ENCODE assay signal across 25 mouse cellular contexts in the genomic region with DNA sequence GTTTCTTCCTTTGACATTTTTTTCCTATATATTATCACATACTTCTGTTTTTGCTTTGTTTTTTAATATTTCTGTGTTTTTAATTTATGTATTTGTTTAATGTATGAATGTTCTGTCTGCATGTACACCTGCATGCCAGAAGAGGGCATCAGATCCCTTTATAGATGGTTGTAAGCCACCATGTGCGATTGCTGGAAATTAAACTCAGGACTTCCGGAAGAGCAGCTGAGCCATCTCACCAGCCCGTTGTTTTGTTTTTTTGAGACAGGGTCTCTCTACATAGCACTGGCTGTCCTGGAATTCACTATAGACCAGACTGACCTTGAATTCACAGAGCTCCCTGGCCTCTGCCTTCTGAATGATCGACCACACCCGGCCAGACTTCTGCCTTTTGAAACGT. TPM values are rescaled to one million over a fixed set of nuclear protein-coding genes. Genes with fewer than 3 reads are reported as not detected.
DNase-seq lines count a peak whose midpoint lies in the region; ATAC-seq and TF ChIP-seq lines count a peak whose summit lies in the region.
"Had no signal": no experiment of that assay in that cellular context is flagged by ENCODE, and none has a peak within 500 bp of the region (broad histone marks: within the 10 kb centered on the region; RNA-seq: fewer than 3 reads in every experiment).

No protein-coding gene starts in this region.

- peaks cover 5% of the 10 kb centered on the region for H3K79me2 ChIP-seq in heart, adult 2 months (replicated peaks; ENCODE audit: control insufficient read depth, insufficient read depth, low read length)

- no peak for DNase-seq in heart, adult 2 months
- DNase-seq in lung, postnatal 0 days (ENCODE audit: low spot score) = peak; percentile 16
- no peak for DNase-seq in lung, adult 18-20 months
- no peak for DNase-seq in ES-E14 (ENCODE audit: low read depth, low spot score)
- DNase-seq in splenic B cell, adult 2 months (ENCODE audit: low read depth, low spot score) = peak; percentile 18
- DNase-seq in ovary, adult 18-20 months (ENCODE audit: low spot score) = no peak
- DNase-seq in cerebellum, adult 9-10 months = no peak
- DNase-seq: cerebellum, postnatal 25 days; kidney, postnatal 36 days; right cerebral cortex, adult 18-20 months; spleen, adult 18-20 months; thymus, postnatal 25 days had no signal

- H3K4me2 ChIP-seq in heart, embryonic 12.5 days = no peak overlapping the region
- H3K4me2 ChIP-seq in lung, postnatal 0 days (replicated peaks; ENCODE audit: low read depth, low read length) = no peak overlapping the region
- H3K4me2 ChIP-seq: embryonic facial prominence, embryonic 12.5 days; intestine, embryonic 15.5 days; neural tube, embryonic 13.5 days had no signal

- no peak overlapping the region for H3K27ac ChIP-seq in heart, adult 2 months
- H3K27ac ChIP-seq in heart, embryonic 12.5 days (ENCODE audit: poor library complexity, severe bottlenecking) = no peak overlapping the region
- no peak overlapping the region for H3K27ac ChIP-seq in lung, postnatal 0 days (ENCODE audit: low read length)
- peak overlapping the region; percentile 44; the same call in 1 of the 2 replicates for H3K27ac ChIP-seq in ES-E14 (ENCODE audit: insufficient read depth, low read depth, low read length, poor library complexity, severe bottlenecking)
- H3K27ac ChIP-seq: embryonic facial prominence, embryonic 12.5 days; hindbrain, embryonic 10.5 days; intestine, embryonic 15.5 days; macrophage; neural tube, embryonic 13.5 days had no signal

- TF ChIP-seq POLR2A in heart, adult 2 months (IDR thresholded peaks at IDR 0.05; ENCODE audit: insufficient read depth, low read depth, low read length) = no peak

- H3K9me3 ChIP-seq in heart, embryonic 12.5 days (replicated peaks) = peaks cover 4% of the 10 kb centered on the region
- no peaks in the 10 kb centered on the region for H3K9me3 ChIP-seq in lung, postnatal 0 days (ENCODE audit: low read length)
- H3K9me3 ChIP-seq in ES-E14 (ENCODE audit: control insufficient read depth, insufficient read depth, low read depth, low read length) = no peaks in the 10 kb centered on the region
- H3K9me3 ChIP-seq: embryonic facial prominence, embryonic 12.5 days; intestine, embryonic 15.5 days; neural tube, embryonic 13.5 days had no signal

- TF ChIP-seq EP300 in heart, adult 2 months (IDR thresholded peaks at IDR 0.05; ENCODE audit: insufficient read depth, low read depth, low read length) = no peak
- no peak for TF ChIP-seq EP300 in lung, postnatal 0 days (IDR thresholded peaks at IDR 0.05)

- ATAC-seq in heart, embryonic 12.5 days (ENCODE audit: insufficient number of reproducible peaks, low FRiP score) = no peak
- ATAC-seq in lung, postnatal 0 days = no peak
- ATAC-seq: intestine, embryonic 15.5 days; midbrain, embryonic 16.5 days had no signal

- peaks cover 6% of the 10 kb centered on the region for H3K4me1 ChIP-seq in heart, adult 2 months (ENCODE audit: control insufficient read depth, insufficient read depth, low read length)
- H3K4me1 ChIP-seq in heart, embryonic 12.5 days (replicated peaks) = peaks cover 9% of the 10 kb centered on the region
- peaks cover 9% of the 10 kb centered on the region; the same call in 1 of the 2 replicates for H3K4me1 ChIP-seq in lung, postnatal 0 days (ENCODE audit: insufficient read depth, low read depth, low read length)
- H3K4me1 ChIP-seq in ES-E14 (ENCODE audit: control insufficient read depth in 2 of 2, insufficient read depth in 2 of 2, low read length in 2 of 2, poor library complexity in 1 of 2) = peaks cover 3 to 16% of the 10 kb centered on the region in 2 experiments

- no peaks in the 10 kb centered on the region for H3K27me3 ChIP-seq in heart, adult 2 months (ENCODE audit: control insufficient read depth, insufficient read depth, low read length)
- no peaks in the 10 kb centered on the region for H3K27me3 ChIP-seq in heart, embryonic 12.5 days (replicated peaks)
- no peaks in the 10 kb centered on the region for H3K27me3 ChIP-seq in lung, postnatal 0 days (replicated peaks; ENCODE audit: insufficient read depth, low read length)
- H3K27me3 ChIP-seq in splenic B cell, adult 2 months (ENCODE audit: control insufficient read depth, insufficient read depth, low read length, poor library complexity, severe bottlenecking) = no peaks in the 10 kb centered on the region
- H3K27me3 ChIP-seq: embryonic facial prominence, embryonic 12.5 days; intestine, embryonic 15.5 days; neural tube, embryonic 13.5 days had no signal

- TF ChIP-seq CTCF in heart, adult 2 months (IDR thresholded peaks at IDR 0.05) = peak; percentile 58
- TF ChIP-seq CTCF in lung, postnatal 0 days (IDR thresholded peaks at IDR 0.05) = peak; percentile 46

- 72% methylated on average over 6 of the region's 6 CpGs for WGBS in heart, adult 2 months
- WGBS in heart, embryonic 12.5 days = 81% methylated on average over 6 of the region's 6 CpGs
- 79% methylated on average over 6 of the region's 6 CpGs for WGBS in lung, postnatal 0 days

- intact Hi-C loops in heart, adult 2 months (cut with DNase I) = loop anchor here (5.0 to 10.0 kb wide), 3 partner anchors 90 to 1162 kb away; a partner anchor contains a TSS

- no peak overlapping the region for H3K4me3 ChIP-seq in heart, adult 2 months
- no peak overlapping the region for H3K4me3 ChIP-seq in heart, embryonic 12.5 days
- no peak overlapping the region for H3K4me3 ChIP-seq in lung, postnatal 0 days (ENCODE audit: low read depth, low read length)
- H3K4me3 ChIP-seq in ES-E14 (ENCODE audit: insufficient read depth in 1 of 2, low read depth in 1 of 2, low read length in 2 of 2, poor library complexity in 1 of 2, severe bottlenecking in 1 of 2) = peak overlapping the region in 1 of 2 experiments; percentile 7; a peak in 1 of 4 replicates
- H3K4me3 ChIP-seq: embryonic facial prominence, embryonic 12.5 days; hindbrain, embryonic 10.5 days; intestine, embryonic 15.5 days; neural tube, embryonic 13.5 days had no signal

- in situ Hi-C loops in ES-E14 (cut with MboI; ENCODE audit: low sequenced_read_pairs in 2 of 2, unreplicated experiment in 2 of 2) = no loop called here

- H3K9ac ChIP-seq in heart, adult 2 months (ENCODE audit: low read depth, low read length) = no peak overlapping the region
- no peak overlapping the region for H3K9ac ChIP-seq in heart, embryonic 12.5 days
- no peak overlapping the region for H3K9ac ChIP-seq in lung, postnatal 0 days (replicated peaks; ENCODE audit: low read depth)
- H3K9ac ChIP-seq in ES-E14 (ENCODE audit: insufficient read depth, low read depth, low read length, poor library complexity, severe bottlenecking) = peak overlapping the region; percentile 29; the same call in 1 of the 2 replicates
- H3K9ac ChIP-seq: embryonic facial prominence, embryonic 12.5 days; intestine, embryonic 15.5 days; neural tube, embryonic 13.5 days had no signal

- peaks cover 6% of the 10 kb centered on the region for H3K36me3 ChIP-seq in heart, adult 2 months (ENCODE audit: control insufficient read depth, insufficient read depth, low read length)
- H3K36me3 ChIP-seq in heart, embryonic 12.5 days = peaks cover 9% of the 10 kb centered on the region
- H3K36me3 ChIP-seq in lung, postnatal 0 days (ENCODE audit: insufficient read depth, low read length) = no peaks in the 10 kb centered on the region
- no peaks in the 10 kb centered on the region for H3K36me3 ChIP-seq in ES-E14 (ENCODE audit: control insufficient read depth, insufficient read depth, low read length, poor library complexity, severe bottlenecking)
- H3K36me3 ChIP-seq in splenic B cell, adult 2 months (ENCODE audit: control insufficient read depth, insufficient read depth, low read length, poor library complexity, severe bottlenecking) = no peaks in the 10 kb centered on the region
- H3K36me3 ChIP-seq: embryonic facial prominence, embryonic 12.5 days; intestine, embryonic 15.5 days had no signal

TF ChIP-seq in ES-E14, 5 proteins besides CTCF, POLR2A, EP300 and RAD21:
- TF ChIP-seq ZC3H11A (IDR thresholded peaks at IDR 0.05; ENCODE audit: borderline replicate concordance, low read depth, low read length) (no peak), HCFC1 (IDR thresholded peaks at IDR 0.05; ENCODE audit: borderline replicate concordance, insufficient read depth, low read length) (no peak), CHD2 (IDR thresholded peaks at IDR 0.05; ENCODE audit: low read depth, low read length) (no peak), MAFK (IDR thresholded peaks at IDR 0.05; ENCODE audit: insufficient read depth, low read depth, low read length) (no peak), ZNF384 (IDR thresholded peaks at IDR 0.05; ENCODE audit: low read depth, low read length) (no peak)

RNA-seq across cellular contexts. Expression of a gene that starts 1.7 kb away (rescaled TPM):
- total RNA-seq in heart, adult 2 months (2021) = 100 to 1,000 TPM in 1 of 2 experiments, 10 to 100 TPM in 1; 91.6 to 104 TPM
- polyA plus RNA-seq in heart, adult 2 months (2012; rRNA removed) = 65.0 and 102 TPM in 2 replicates
- 154 and 159 TPM in 2 replicates for polyA plus RNA-seq in heart, embryonic 12.5 days (2016; fragmentation: Nextera tagmentation; extraction: Ambion mirVana)
- 85.1 and 86.2 TPM in 2 replicates for polyA plus RNA-seq in lung, postnatal 0 days (2015; fragmentation: Nextera tagmentation; extraction: Ambion mirVana)
- 114 and 177 TPM in 2 replicates for total RNA-seq in ES-E14 (2012; rRNA removed)

RNA-seq across cellular contexts. Expression of a gene that starts 16.9 kb away (rescaled TPM):
- not detected for total RNA-seq in heart, adult 2 months (2021)
- polyA plus RNA-seq in heart, adult 2 months (2012; rRNA removed) = 0.06 TPM in 1 of 2 replicates, not detected in the other
- polyA plus RNA-seq in heart, embryonic 12.5 days (2016; fragmentation: Nextera tagmentation; extraction: Ambion mirVana) = 0.71 and 0.79 TPM in 2 replicates
- polyA plus RNA-seq in lung, postnatal 0 days (2015; fragmentation: Nextera tagmentation; extraction: Ambion mirVana) = 0.24 and 0.41 TPM in 2 replicates
- total RNA-seq in ES-E14 (2012; rRNA removed) = 0.48 and 0.67 TPM in 2 replicates
- polyA plus RNA-seq: C2C12, macrophage had no signal

RNA-seq across cellular contexts. Expression of a gene that starts 45.9 kb away (rescaled TPM):
- total RNA-seq in heart, adult 2 months (2021) = not detected
- 0.67 and 0.80 TPM in 2 replicates for polyA plus RNA-seq in heart, adult 2 months (2012; rRNA removed)
- not detected in 2 replicates for polyA plus RNA-seq in heart, embryonic 12.5 days (2016; fragmentation: Nextera tagmentation; extraction: Ambion mirVana)
- polyA plus RNA-seq in lung, postnatal 0 days (2015; fragmentation: Nextera tagmentation; extraction: Ambion mirVana) = not detected in 2 replicates
- not detected in 2 replicates for total RNA-seq in ES-E14 (2012; rRNA removed)
- total RNA-seq: adrenal gland, adult 18-20 months; gastrocnemius, postnatal 4 days had no signal
- polyA plus RNA-seq: C2C12; embryonic facial prominence, embryonic 12.5 days; heart, embryonic 14.5 days; hindbrain, embryonic 10.5 days; intestine, embryonic 15.5 days; limb, embryonic 11.5 days; macrophage; neural tube, embryonic 13.5 days; stomach, embryonic 16.5 days had no signal

RNA-seq across cellular contexts. Expression of a gene that starts 49.2 kb away (rescaled TPM):
- under 1 TPM; 0.50 to 0.61 TPM for total RNA-seq in heart, adult 2 months (2021)
- polyA plus RNA-seq in heart, adult 2 months (2012; rRNA removed) = 0.53 and 0.62 TPM in 2 replicates
- polyA plus RNA-seq in heart, embryonic 12.5 days (2016; fragmentation: Nextera tagmentation; extraction: Ambion mirVana) = 0.22 and 0.37 TPM in 2 replicates
- polyA plus RNA-seq in lung, postnatal 0 days (2015; fragmentation: Nextera tagmentation; extraction: Ambion mirVana) = 1.0 and 1.2 TPM in 2 replicates
- 0.13 and 0.21 TPM in 2 replicates for total RNA-seq in ES-E14 (2012; rRNA removed)

Comparison
In these comparisons a context has a peak if more than half of its experiments do, and no peak if none do; other contexts are left out.
1. DNase-seq: peak in lung, postnatal 0 days (single experiment) and splenic B cell, adult 2 months (single experiment); none in heart, adult 2 months (0 of 2), lung, adult 18-20 months (0 of 2), ES-E14 (single experiment), ovary, adult 18-20 months (single experiment) and cerebellum, adult 9-10 months (single experiment).